Mouse (Mus musculus) liver, embryonic 14.5 days (tissue): ENCODE results near the gene Sgpl1.

Source experiments
- CTCF ChIP-seq: IDR thresholded peaks from 2 replicates; pipeline ENCODE4 v1.5.1; 2016; ENCODE audit warnings: antibody characterized with exemption, low read depth, control low read depth
- EP300 ChIP-seq: IDR thresholded peaks from 2 replicates; pipeline ENCODE4 v1.6.1; 2016; ENCODE audit warnings: antibody characterized with exemption, low read depth

DNA sequence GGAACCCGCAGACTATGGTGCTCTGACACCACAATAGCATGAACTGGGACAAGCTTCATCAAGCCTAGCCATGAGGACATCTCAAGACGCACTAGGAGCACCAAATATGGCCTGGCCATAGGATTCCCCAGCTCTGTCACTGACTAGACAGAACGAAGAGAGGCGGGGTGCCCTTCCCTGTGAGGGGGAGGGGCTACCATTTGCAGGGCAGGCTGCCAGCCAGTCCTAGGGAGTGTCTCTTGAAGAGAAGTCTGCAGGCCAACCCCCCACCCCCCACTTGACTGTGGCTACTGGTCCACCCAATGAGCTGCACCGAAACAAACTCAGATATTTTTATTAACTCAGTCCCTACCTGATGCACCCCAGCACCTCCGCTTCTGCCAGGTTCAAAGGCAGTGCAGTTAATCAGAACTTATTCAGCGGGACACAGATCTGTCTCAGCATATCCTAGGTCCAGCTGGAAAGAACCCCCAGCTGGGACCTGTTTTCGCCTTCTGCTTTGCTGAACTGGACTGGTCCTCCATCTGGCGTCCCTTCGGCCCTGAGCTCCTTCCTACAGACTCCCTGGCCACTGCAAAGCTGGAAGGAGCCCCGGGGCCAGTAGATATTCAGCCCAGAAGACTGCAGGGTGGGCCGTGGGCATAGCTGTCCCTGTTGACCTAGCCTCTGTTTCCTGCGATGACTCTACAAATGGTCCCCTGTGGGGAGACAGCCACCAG is 82.1 kb downstream of the Sgpl1 start:
- no peak for TF ChIP-seq CTCF
- no peak for TF ChIP-seq EP300
